8 mouse cellular contexts compared by ENCODE assay signal in genomic region chr1:180364005-180364404, GRCm38 (mm10). TPM values are rescaled to one million over a fixed set of nuclear protein-coding genes. Genes with fewer than 3 reads are reported as not detected.
DNase-seq lines count a peak whose midpoint lies in the region; ATAC-seq and TF ChIP-seq lines count a peak whose summit lies in the region.

No protein-coding gene starts in this region.

- intact Hi-C loops in left cerebral cortex, postnatal 25 days (cut with DNase I) = loop anchor here (2.0 kb wide), 1 partner anchor 33 kb away; the partner anchor contains the start of gene Itpkb

- no peak overlapping the region for H3K27ac ChIP-seq in intestine, postnatal 0 days (ENCODE audit: low read depth, low read length)

- no peaks in the 10 kb centered on the region for H3K9me3 ChIP-seq in intestine, postnatal 0 days (ENCODE audit: control insufficient read depth)

- no peak overlapping the region for H3K9ac ChIP-seq in intestine, postnatal 0 days (ENCODE audit: low read depth, low read length)

- peak; percentile 53 for ATAC-seq in intestine, postnatal 0 days

- peak overlapping the region; percentile 75 for H3K4me2 ChIP-seq in intestine, postnatal 0 days (replicated peaks; ENCODE audit: low read depth)

- peaks cover 11% of the 10 kb centered on the region for H3K4me1 ChIP-seq in intestine, postnatal 0 days (replicated peaks; ENCODE audit: control insufficient read depth, insufficient read depth, low read length)

- peak; percentile 73 to 90 for DNase-seq in adrenal gland, adult (ENCODE audit: inconsistent age in 2 of 2, low spot score in 1 of 2)
- no peak for DNase-seq in adrenal gland, postnatal 4 days (ENCODE audit: low spot score in 2 of 2)
- peak; percentile 39 for DNase-seq in thymus, postnatal 4 days
- no peak for DNase-seq in thymus, postnatal 25 days
- DNase-seq in lung, postnatal 4 days = peak; percentile 53 to 56
- DNase-seq in left cerebral cortex, postnatal 25 days (ENCODE audit: low spot score in 2 of 2) = no peak
- no peak for DNase-seq in layer of hippocampus, adult 11-12 months (ENCODE audit: low spot score)

- H3K4me3 ChIP-seq in intestine, postnatal 0 days (ENCODE audit: low read depth, low read length) = no peak overlapping the region

- H3K27me3 ChIP-seq in intestine, postnatal 0 days (replicated peaks; ENCODE audit: control insufficient read depth, insufficient read depth, low read length) = no peaks in the 10 kb centered on the region

- no peaks in the 10 kb centered on the region; the same call in 1 of the 2 replicates for H3K36me3 ChIP-seq in intestine, postnatal 0 days (ENCODE audit: control insufficient read depth, insufficient read depth)

- WGBS in intestine, postnatal 0 days = 16% methylated on average over 17 of the region's 17 CpGs

- TF ChIP-seq CTCF in intestine, postnatal 0 days (IDR thresholded peaks at IDR 0.05; ENCODE audit: low read depth) = no peak

RNA-seq across cellular contexts. Expression of gene Itpkb, which starts 33.7 kb away (rescaled TPM):
- 10 to 100 TPM; 73.5 to 77.8 TPM for total RNA-seq in adrenal gland, postnatal 4 days (2021)
- 2.3 and 3.4 TPM in 2 replicates for polyA plus RNA-seq in intestine, postnatal 0 days (2015; fragmentation: Nextera tagmentation; extraction: Ambion mirVana)
- total RNA-seq in left cerebral cortex, postnatal 25 days (2021) = 10 to 100 TPM; 15.4 to 16.5 TPM

Comparison
In these comparisons a context has a peak if more than half of its experiments do, and no peak if none do; other contexts are left out.
1. DNase-seq: peak in adrenal gland, adult (2 of 2), thymus, postnatal 4 days (single experiment) and lung, postnatal 4 days (2 of 2); none in adrenal gland, postnatal 4 days (0 of 2), thymus, postnatal 25 days (single experiment), left cerebral cortex, postnatal 25 days (0 of 2) and layer of hippocampus, adult 11-12 months (single experiment).
2. RNA of gene Itpkb, which starts 33.7 kb away (total RNA-seq): 73.5 to 77.8 TPM in adrenal gland, postnatal 4 days; 15.4 to 16.5 TPM in left cerebral cortex, postnatal 25 days; every median in the first group is over 4 times any median in the second.